Mouse (Mus musculus): ENCODE results near the gene Musk. TPM values are rescaled to one million over a fixed set of nuclear protein-coding genes. Genes with fewer than 3 reads are reported as not detected.

The Musk gene
- polyA plus RNA-seq, 1 experiment from 2014 or later: 0.75 TPM

GRCm38 (mm10) chr4:58400861-58401341, 115.1 kb downstream of the Musk start:
- WGBS: 59% methylated on average over 12 of the region's 12 CpGs
- DNase-seq (ENCODE audit: low spot score): peak; percentile 46
- H3K9ac ChIP-seq (ENCODE audit: low read length): no peak overlapping the region
- no peaks in the 10 kb centered on the region for H3K9me3 ChIP-seq (ENCODE audit: control insufficient read depth, low read length)
- H3K27me3 ChIP-seq (ENCODE audit: control insufficient read depth, insufficient read depth, low read length): no peaks in the 10 kb centered on the region
- TF ChIP-seq CTCF (IDR thresholded peaks at IDR 0.05; ENCODE audit: low read depth) (no peak), EP300 (optimal IDR thresholded peaks at IDR 0.05) (no peak)
- no peak overlapping the region for H3K4me3 ChIP-seq (ENCODE audit: low read depth, low read length)
- H3K36me3 ChIP-seq (ENCODE audit: control insufficient read depth, insufficient read depth, low read length): no peaks in the 10 kb centered on the region
- H3K27ac ChIP-seq (replicated peaks): no peak overlapping the region
- ATAC-seq (ENCODE audit: low FRiP score, low TSS enrichment): peak; percentile 47; the same call in 1 of the 2 replicates
- H3K4me1 ChIP-seq (replicated peaks; ENCODE audit: control insufficient read depth, insufficient read depth): no peaks in the 10 kb centered on the region
- no peak overlapping the region for H3K4me2 ChIP-seq (replicated peaks; ENCODE audit: low read depth)

- no peaks in the 10 kb centered on the region for H3K27me3 ChIP-seq (ENCODE audit: control insufficient read depth, insufficient read depth, low read length)
- WGBS: 55% methylated on average over 4 of the region's 4 CpGs
- ATAC-seq (ENCODE audit: low FRiP score, low TSS enrichment) (peak; percentile 40; the same call in 1 of the 2 replicates), DNase-seq (ENCODE audit: low spot score) (no peak)
- no peaks in the 10 kb centered on the region for H3K4me1 ChIP-seq (replicated peaks; ENCODE audit: control insufficient read depth, insufficient read depth)
- no peak overlapping the region for H3K4me2 ChIP-seq (replicated peaks; ENCODE audit: low read depth)
- no peak overlapping the region for H3K27ac ChIP-seq (replicated peaks)
- no peaks in the 10 kb centered on the region for H3K36me3 ChIP-seq (ENCODE audit: control insufficient read depth, insufficient read depth, low read length)
- no peak overlapping the region for H3K4me3 ChIP-seq (ENCODE audit: low read depth, low read length)
- no peaks in the 10 kb centered on the region for H3K9me3 ChIP-seq (ENCODE audit: control insufficient read depth, low read length)
- no peak for TF ChIP-seq CTCF (IDR thresholded peaks at IDR 0.05; ENCODE audit: low read depth)
- TF ChIP-seq EP300 (optimal IDR thresholded peaks at IDR 0.05): no peak
- no peak overlapping the region for H3K9ac ChIP-seq (ENCODE audit: low read length)
Measured at GRCm38 (mm10) chr4:58401973-58402501, 116.3 kb downstream of the Musk start.

GRCm38 (mm10) chr4:58413188-58414185, 127.7 kb downstream of the Musk start:
- WGBS: 67% methylated on average over 13 of the region's 13 CpGs
- TF ChIP-seq CTCF (IDR thresholded peaks at IDR 0.05; ENCODE audit: low read depth): peak; percentile 22
- no peak for TF ChIP-seq EP300 (optimal IDR thresholded peaks at IDR 0.05)

GRCm38 (mm10) chr4:58415537-58415936, 129.8 kb downstream of the Musk start:
- Histone ChIP-seq H3K27me3 (ENCODE audit: control insufficient read depth, insufficient read depth, low read length) (no peaks in the 10 kb centered on the region), H3K27ac (replicated peaks) (no peak overlapping the region), H3K9ac (ENCODE audit: low read length) (no peak overlapping the region), H3K4me1 (replicated peaks; ENCODE audit: control insufficient read depth, insufficient read depth) (no peaks in the 10 kb centered on the region), H3K36me3 (ENCODE audit: control insufficient read depth, insufficient read depth, low read length) (no peaks in the 10 kb centered on the region), H3K4me2 (replicated peaks; ENCODE audit: low read depth) (no peak overlapping the region), H3K4me3 (ENCODE audit: low read depth, low read length) (no peak overlapping the region), H3K9me3 (ENCODE audit: control insufficient read depth, low read length) (no peaks in the 10 kb centered on the region)
- ATAC-seq (ENCODE audit: low FRiP score, low TSS enrichment) (no peak), DNase-seq (ENCODE audit: low spot score) (no peak)
- TF ChIP-seq EP300 (optimal IDR thresholded peaks at IDR 0.05) (no peak), CTCF (IDR thresholded peaks at IDR 0.05; ENCODE audit: low read depth) (peak; percentile 34; the same call in 1 of the 2 replicates)
- 95% methylated on average over 3 of the region's 3 CpGs for WGBS

More at GRCm38 (mm10) chr4:58413188-58414185, 127.7 kb downstream of the Musk start:
- no peak overlapping the region for H3K4me2 ChIP-seq (replicated peaks; ENCODE audit: low read depth)
- ATAC-seq (ENCODE audit: low FRiP score, low TSS enrichment) (no peak), DNase-seq (ENCODE audit: low spot score) (no peak)
- H3K27ac ChIP-seq (replicated peaks): no peak overlapping the region
- no peaks in the 10 kb centered on the region for H3K4me1 ChIP-seq (replicated peaks; ENCODE audit: control insufficient read depth, insufficient read depth)
- no peaks in the 10 kb centered on the region for H3K9me3 ChIP-seq (ENCODE audit: control insufficient read depth, low read length)
- no peak overlapping the region for H3K4me3 ChIP-seq (ENCODE audit: low read depth, low read length)
- no peak overlapping the region for H3K9ac ChIP-seq (ENCODE audit: low read length)
- H3K36me3 ChIP-seq (ENCODE audit: control insufficient read depth, insufficient read depth, low read length): no peaks in the 10 kb centered on the region
- no peaks in the 10 kb centered on the region for H3K27me3 ChIP-seq (ENCODE audit: control insufficient read depth, insufficient read depth, low read length)

GRCm38 (mm10) chr4:58417319-58417718, 131.6 kb downstream of the Musk start:
- Histone ChIP-seq H3K4me2 (replicated peaks; ENCODE audit: low read depth) (no peak overlapping the region), H3K4me3 (ENCODE audit: low read depth, low read length) (no peak overlapping the region), H3K9ac (ENCODE audit: low read length) (no peak overlapping the region), H3K27ac (replicated peaks) (no peak overlapping the region), H3K36me3 (ENCODE audit: control insufficient read depth, insufficient read depth, low read length) (no peaks in the 10 kb centered on the region), H3K27me3 (ENCODE audit: control insufficient read depth, insufficient read depth, low read length) (no peaks in the 10 kb centered on the region), H3K9me3 (ENCODE audit: control insufficient read depth, low read length) (no peaks in the 10 kb centered on the region), H3K4me1 (replicated peaks; ENCODE audit: control insufficient read depth, insufficient read depth) (no peaks in the 10 kb centered on the region)
- no peak for TF ChIP-seq CTCF (IDR thresholded peaks at IDR 0.05; ENCODE audit: low read depth)
- no peak for DNase-seq (ENCODE audit: low spot score)
- WGBS: 56% methylated on average over 4 of the region's 4 CpGs
- ATAC-seq (ENCODE audit: low FRiP score, low TSS enrichment): no peak
